Mouse (Mus musculus) cerebellum, adult 2 months (tissue): ENCODE measurements around the gene Diaph3.

ENCODE experiments used
- CTCF ChIP-seq: fragments of 200-500 bp; IDR thresholded peaks from 2 replicates; pipeline ENCODE4 v1.5.1; 2011; ENCODE audit warnings: low read depth, mild to moderate bottlenecking, control low read depth, low read length, moderate library complexity, borderline replicate concordance; ENCODE audit not compliant: insufficient read depth
- POLR2A ChIP-seq: fragments of 200-500 bp; IDR thresholded peaks from 2 replicates; pipeline ENCODE4 v1.6.1; 2011; ENCODE audit warnings: low read length, control low read depth, borderline replicate concordance; ENCODE audit not compliant: insufficient read depth

GRCm38 (mm10) chr14:87064281-87064680 is 76.8 kb downstream of the Diaph3 start:
- TF ChIP-seq CTCF (no peak), POLR2A (no peak)
